16 mouse cellular contexts compared by ENCODE assay signal in genomic region chr16:78295601-78296000, GRCm38 (mm10). TPM values are rescaled to one million over a fixed set of nuclear protein-coding genes. Genes with fewer than 3 reads are reported as not detected.
DNase-seq lines count a peak whose midpoint lies in the region; ATAC-seq and TF ChIP-seq lines count a peak whose summit lies in the region.
"Had no signal": no experiment of that assay in that cellular context is flagged by ENCODE, and none has a peak within 500 bp of the region (broad histone marks: within the 10 kb centered on the region; RNA-seq: fewer than 3 reads in every experiment).

No protein-coding gene starts in this region.

- TF ChIP-seq POLR2A in liver, adult 2 months (IDR thresholded peaks at IDR 0.05; ENCODE audit: extremely low read depth, insufficient read depth, low read length), result no peak

- no peak overlapping the region for H3K4me2 ChIP-seq in liver, embryonic 11.5 days
- H3K4me2 ChIP-seq in liver, embryonic 13.5 days, result no peak overlapping the region
- no peak overlapping the region for H3K4me2 ChIP-seq in stomach, embryonic 14.5 days (replicated peaks; ENCODE audit: low read depth, low read length)
- H3K4me2 ChIP-seq: hindbrain, embryonic 13.5 days; limb, embryonic 13.5 days; neural tube, embryonic 13.5 days; stomach, embryonic 15.5 days had no signal

- H3K9me3 ChIP-seq in liver, embryonic 11.5 days (ENCODE audit: control insufficient read depth, low read length), result no peaks in the 10 kb centered on the region
- H3K9me3 ChIP-seq in liver, embryonic 13.5 days (replicated peaks), result no peaks in the 10 kb centered on the region
- H3K9me3 ChIP-seq in stomach, embryonic 14.5 days (ENCODE audit: control insufficient read depth, low read depth, low read length), result no peaks in the 10 kb centered on the region
- H3K9me3 ChIP-seq: hindbrain, embryonic 13.5 days; limb, embryonic 13.5 days; neural tube, embryonic 13.5 days; stomach, embryonic 15.5 days had no signal

- no peak overlapping the region for H3K9ac ChIP-seq in liver, adult 2 months (ENCODE audit: low read depth, low read length)
- no peak overlapping the region for H3K9ac ChIP-seq in liver, embryonic 11.5 days (ENCODE audit: low read depth, low read length)
- H3K9ac ChIP-seq in liver, embryonic 13.5 days, result no peak overlapping the region
- no peak overlapping the region for H3K9ac ChIP-seq in stomach, embryonic 14.5 days (replicated peaks; ENCODE audit: low read depth, low read length)
- H3K9ac ChIP-seq: hindbrain, embryonic 13.5 days; limb, embryonic 13.5 days; neural tube, embryonic 13.5 days; stomach, embryonic 15.5 days had no signal

- intact Hi-C loops in left cerebral cortex, postnatal 36 days (cut with DNase I), result no loop called here

- H3K4me1 ChIP-seq in liver, adult 2 months (ENCODE audit: control insufficient read depth, insufficient read depth, low read length), result peaks cover 2% of the 10 kb centered on the region; the same call in 1 of the 2 replicates
- H3K4me1 ChIP-seq in liver, embryonic 11.5 days (replicated peaks; ENCODE audit: control insufficient read depth, insufficient read depth, low read length), result peaks cover 3% of the 10 kb centered on the region
- peaks cover 12% of the 10 kb centered on the region for H3K4me1 ChIP-seq in liver, embryonic 13.5 days (replicated peaks)
- H3K4me1 ChIP-seq in stomach, embryonic 14.5 days (ENCODE audit: control insufficient read depth, insufficient read depth, low read length), result no peaks in the 10 kb centered on the region
- H3K4me1 ChIP-seq: hindbrain, embryonic 13.5 days; stomach, embryonic 15.5 days had no signal

- TF ChIP-seq CTCF in liver, adult 2 months (IDR thresholded peaks at IDR 0.05; ENCODE audit: low read depth, low read length), result no peak

- DNase-seq in liver, adult 2 months (ENCODE audit: extremely low read depth, low read depth, low spot score), result no peak
- DNase-seq in liver, embryonic 11.5 days (ENCODE audit: low spot score), result no peak
- DNase-seq in liver, embryonic 13.5 days, result no peak
- no peak for DNase-seq in left cerebral cortex, postnatal 36 days (ENCODE audit: low spot score in 2 of 2)
- DNase-seq in spleen, adult 18-20 months, result no peak
- DNase-seq: cerebellum, adult 8-10 months; gastrocnemius, adult 2 months; heart, adult 2 months; heart, postnatal 14 days; right cerebral cortex, adult 18-20 months had no signal

- H3K27me3 ChIP-seq in liver, adult 2 months (ENCODE audit: control insufficient read depth, insufficient read depth, low read length), result no peaks in the 10 kb centered on the region
- peaks cover 6% of the 10 kb centered on the region for H3K27me3 ChIP-seq in liver, embryonic 11.5 days (replicated peaks; ENCODE audit: control insufficient read depth, insufficient read depth, low read length)
- peaks cover 9% of the 10 kb centered on the region for H3K27me3 ChIP-seq in liver, embryonic 13.5 days
- no peaks in the 10 kb centered on the region for H3K27me3 ChIP-seq in stomach, embryonic 14.5 days (ENCODE audit: control insufficient read depth, insufficient read depth, low read length)
- H3K27me3 ChIP-seq: hindbrain, embryonic 13.5 days; neural tube, embryonic 13.5 days; stomach, embryonic 15.5 days had no signal

- no peaks in the 10 kb centered on the region for H3K79me2 ChIP-seq in liver, adult 2 months (ENCODE audit: control insufficient read depth, insufficient read depth, low read length)

- WGBS in liver, adult 2 months, result 78% methylated on average over 4 of the region's 4 CpGs
- WGBS in liver, embryonic 11.5 days, result 43% methylated on average over 4 of the region's 4 CpGs
- 41% methylated on average over 4 of the region's 4 CpGs for WGBS in liver, embryonic 13.5 days (ENCODE audit: insufficient replicate concordance)
- WGBS in stomach, embryonic 14.5 days, result 62% methylated on average over 4 of the region's 4 CpGs

- no peaks in the 10 kb centered on the region for H3K36me3 ChIP-seq in liver, adult 2 months (ENCODE audit: control insufficient read depth, insufficient read depth, low read length)
- no peaks in the 10 kb centered on the region for H3K36me3 ChIP-seq in liver, embryonic 11.5 days (ENCODE audit: control insufficient read depth, insufficient read depth, low read length)
- H3K36me3 ChIP-seq in liver, embryonic 13.5 days, result no peaks in the 10 kb centered on the region
- H3K36me3 ChIP-seq in stomach, embryonic 14.5 days (ENCODE audit: control insufficient read depth, insufficient read depth, low read length), result no peaks in the 10 kb centered on the region
- H3K36me3 ChIP-seq: hindbrain, embryonic 13.5 days; limb, embryonic 13.5 days; neural tube, embryonic 13.5 days; stomach, embryonic 15.5 days had no signal

- ATAC-seq in liver, embryonic 11.5 days (replicated peaks; ENCODE audit: low FRiP score), result no peak
- peak; percentile 47 for ATAC-seq in granulocyte monocyte progenitor cell, adult 5-6 weeks (replicated peaks; ENCODE audit: poor library complexity, severe bottlenecking)
- ATAC-seq in liver, embryonic 13.5 days (ENCODE audit: low read depth), result peak; percentile 41; the same call in 1 of the 2 replicates
- 0 out of 2 replicates have a peak, but pooled peaks have one; percentile 47 for ATAC-seq in stomach, embryonic 14.5 days (ENCODE audit: insufficient number of reproducible peaks, insufficient read depth, low FRiP score, low read depth)

- peak overlapping the region; percentile 20; the same call in 1 of the 2 replicates for H3K27ac ChIP-seq in liver, adult 2 months (replicated peaks; ENCODE audit: insufficient read depth, low read depth, low read length)
- no peak overlapping the region for H3K27ac ChIP-seq in liver, embryonic 11.5 days (ENCODE audit: low read depth, low read length)
- no peak overlapping the region for H3K27ac ChIP-seq in liver, embryonic 13.5 days
- no peak overlapping the region for H3K27ac ChIP-seq in stomach, embryonic 14.5 days (ENCODE audit: low read length)
- H3K27ac ChIP-seq: heart, adult 2 months; hindbrain, embryonic 13.5 days; limb, embryonic 13.5 days; neural tube, embryonic 13.5 days had no signal

- no peak overlapping the region for H3K4me3 ChIP-seq in liver, adult 2 months (ENCODE audit: insufficient read depth, low read depth, low read length)
- no peak overlapping the region for H3K4me3 ChIP-seq in liver, embryonic 11.5 days (ENCODE audit: low read depth, low read length)
- no peak overlapping the region for H3K4me3 ChIP-seq in liver, embryonic 13.5 days (replicated peaks)
- H3K4me3 ChIP-seq in stomach, embryonic 14.5 days (ENCODE audit: low read depth, low read length), result no peak overlapping the region
- H3K4me3 ChIP-seq: gastrocnemius, adult 2 months; heart, adult 2 months; hindbrain, embryonic 13.5 days; limb, embryonic 13.5 days; neural tube, embryonic 13.5 days; stomach, embryonic 15.5 days had no signal

RNA-seq across cellular contexts. Expression of gene Cxadr, which starts 5.7 kb away (rescaled TPM):
- total RNA-seq in liver, adult 2 months (2014; rRNA removed), result 50.9 and 64.9 TPM in 2 replicates
- 23.6 and 26.4 TPM in 2 replicates for polyA plus RNA-seq in liver, adult 2 months (2012; rRNA removed)
- 13.2 and 14.7 TPM in 2 replicates for polyA plus RNA-seq in liver, embryonic 11.5 days (2014; fragmentation: Nextera tagmentation; extraction: Ambion mirVana)
- 0.41 and 4.8 TPM in 2 replicates for total RNA-seq in granulocyte monocyte progenitor cell, adult 5-6 weeks (2014; fragmentation: Nextera tagmentation)
- total RNA-seq in granulocyte monocyte progenitor cell, adult 5-6 weeks (2017), result 0.98 and 1.2 TPM in 2 replicates
- polyA plus RNA-seq in liver, embryonic 13.5 days (2015; fragmentation: Nextera tagmentation; extraction: Ambion mirVana), result 12.0 and 17.7 TPM in 2 replicates
- 50.1 and 56.3 TPM in 2 replicates for polyA plus RNA-seq in stomach, embryonic 14.5 days (2014; fragmentation: Nextera tagmentation; extraction: Ambion mirVana)
- 10 to 100 TPM; 27.6 to 30.6 TPM for total RNA-seq in left cerebral cortex, postnatal 36 days (2021)
